Mouse (Mus musculus) right cerebral cortex, postnatal 25 days (tissue): ENCODE data around the gene Krt18.

Experiments
- DNase-seq: peaks from one replicate; pipeline ENCODE4 v3.0.0; 2022

Gene Krt18

GRCm38 (mm10) chr15:102012260-102012765 lies 15.7 kb upstream of the Krt18 start:
- DNase-seq = no peak

GRCm38 (mm10) chr15:102013651-102014050 lies 14.3 kb upstream of the Krt18 start:
- no peak for DNase-seq

- no peak for DNase-seq
Measured at GRCm38 (mm10) chr15:102014848-102015247, 13.1 kb upstream of the Krt18 start.

- no peak for DNase-seq
Measured at GRCm38 (mm10) chr15:102016096-102016495, 11.9 kb upstream of the Krt18 start.

- DNase-seq = no peak
Measured at GRCm38 (mm10) chr15:102016787-102017186, 11.2 kb upstream of the Krt18 start.

GRCm38 (mm10) chr15:102017918-102018463 lies 10.0 kb upstream of the Krt18 start:
- DNase-seq = no peak

GRCm38 (mm10) chr15:102022481-102022880 lies 5.5 kb upstream of the Krt18 start:
- no peak for DNase-seq

GRCm38 (mm10) chr15:102023888-102024287 lies 4.1 kb upstream of the Krt18 start:
- DNase-seq = no peak

- DNase-seq = no peak
Measured at GRCm38 (mm10) chr15:102025136-102025872, 2.7 kb upstream of the Krt18 start.

GRCm38 (mm10) chr15:102026430-102026829 lies 1.6 kb upstream of the Krt18 start:
- DNase-seq = no peak

GRCm38 (mm10) chr15:102034121-102035053 lies 6.4 kb downstream of the Krt18 start:
- DNase-seq = no peak

GRCm38 (mm10) chr15:102040277-102040676 lies 12.3 kb downstream of the Krt18 start:
- no peak for DNase-seq

- DNase-seq = no peak
Measured at GRCm38 (mm10) chr15:102041951-102042350, 14.0 kb downstream of the Krt18 start.

GRCm38 (mm10) chr15:102044745-102045144 lies 16.8 kb downstream of the Krt18 start:
- no peak for DNase-seq

- DNase-seq = no peak
Measured at GRCm38 (mm10) chr15:102045691-102046090, 17.7 kb downstream of the Krt18 start.

GRCm38 (mm10) chr15:102048006-102048405 lies 20.0 kb downstream of the Krt18 start:
- no peak for DNase-seq

- DNase-seq = no peak
Measured at GRCm38 (mm10) chr15:102049871-102050270, 21.9 kb downstream of the Krt18 start.

GRCm38 (mm10) chr15:102051920-102052683 lies 24.1 kb downstream of the Krt18 start:
- peak; percentile 49 for DNase-seq

GRCm38 (mm10) chr15:102056495-102057174 lies 28.7 kb downstream of the Krt18 start:
- no peak for DNase-seq

- peak; percentile 90 for DNase-seq
Measured at GRCm38 (mm10) chr15:102065661-102066325, 37.8 kb downstream of the Krt18 start.
